Mouse (Mus musculus) intestine, embryonic 14.5 days (tissue): ENCODE measurements around the gene Cdk16. TPM values are rescaled to one million over a fixed set of nuclear protein-coding genes. Genes with fewer than 3 reads are reported as not detected.
"Not testable (repeated sequence)": the region's sequence is repeated elsewhere in the genome, so short reads cannot be mapped to it uniquely, and the experiment has no call there.

Experiments used
- ATAC-seq: fragments of 200-750 bp; cut with Nextera tagmentation; replicated peaks from 2 replicates; pipeline ENCODE4 v1.8.0; 2017; ENCODE audit warnings: low read depth, moderate number of reproducible peaks, moderate TSS enrichment, moderate library complexity; ENCODE audit not compliant: low FRiP score, low TSS enrichment
- DNase-seq: peaks from one replicate; pipeline ENCODE4 v3.0.0-alpha.2; 2018; ENCODE audit warnings: low spot score
- H3K27ac ChIP-seq: fragments of 300-500 bp; sonication (generic); 2 replicates; pipeline ENCODE4 v1.5.1; 2014; ENCODE audit warnings: low read depth, mild to moderate bottlenecking, control low read depth
- H3K27me3 ChIP-seq: fragments of 300-500 bp; sonication (generic); replicated peaks from 2 replicates; pipeline ENCODE4 v1.6.1; 2014; ENCODE audit warnings: low read length, control low read depth; ENCODE audit not compliant: control insufficient read depth, insufficient read depth
- H3K36me3 ChIP-seq: fragments of 300-500 bp; sonication (generic); 2 replicates; pipeline ENCODE4 v1.6.1; 2014; ENCODE audit warnings: low read length, control low read depth; ENCODE audit not compliant: control insufficient read depth, insufficient read depth
- H3K4me1 ChIP-seq: fragments of 300-500 bp; sonication (generic); replicated peaks from 2 replicates; pipeline ENCODE4 v1.6.1; 2014; ENCODE audit warnings: low read length, control low read depth, mixed read lengths; ENCODE audit not compliant: control insufficient read depth, insufficient read depth
- H3K4me2 ChIP-seq: fragments of 300-500 bp; sonication (generic); 2 replicates; pipeline ENCODE4 v1.6.1; 2014; ENCODE audit warnings: low read length
- H3K4me3 ChIP-seq: fragments of 300-500 bp; sonication (generic); 2 replicates; pipeline ENCODE4 v1.5.1; 2014; ENCODE audit warnings: low read depth, low read length, control low read depth, mixed read lengths
- H3K9ac ChIP-seq: fragments of 300-500 bp; sonication (generic); 2 replicates; pipeline ENCODE4 v1.6.1; 2014; ENCODE audit warnings: mild to moderate bottlenecking, low read length
- H3K9me3 ChIP-seq: fragments of 300-500 bp; sonication (generic); 2 replicates; pipeline ENCODE4 v1.6.1; 2016; ENCODE audit warnings: low read length, control low read depth; ENCODE audit not compliant: control insufficient read depth
- WGBS: fragments of 180-500 bp; shearing (Covaris S2); extraction: QIAGEN DNeasy Blood & Tissue Kit; methylation state at CpG from one replicate; pipeline ENCODE4 v1.1.7; 2014; 5-methylcytosine and 5-hydroxymethylcytosine counted together
- polyA plus RNA-seq: library from polyadenylated mRNA; unstranded; fragments of >200 nt; fragmentation: Nextera tagmentation; extraction: Ambion mirVana; gene quantifications from 2 replicates; pipeline ENCODE4 v1.2.1, GENCODE M21; 2014

Gene Cdk16
- polyA plus RNA-seq, 1 experiment from 2014 or later: 81.6 TPM

- H3K4me3 ChIP-seq: peak overlapping the region; percentile 55
- DNase-seq (no peak), ATAC-seq (no peak)
- H3K27ac ChIP-seq: 0 out of 2 replicates have a peak overlapping the region, but pooled peaks have one; percentile 93
- H3K27me3 ChIP-seq: no peaks in the 10 kb centered on the region
- 24% methylated on average over 3 of the region's 3 CpGs for WGBS
- H3K9ac ChIP-seq: peak overlapping the region; percentile 69
- H3K4me2 ChIP-seq: peak overlapping the region; percentile 50
- H3K9me3 ChIP-seq: no peaks in the 10 kb centered on the region
- no peaks in the 10 kb centered on the region for H3K36me3 ChIP-seq
- H3K4me1 ChIP-seq: no peaks in the 10 kb centered on the region
Measured at GRCm38 (mm10) chrX:20705083-20705402, 17.3 kb downstream of the Cdk16 start.

GRCm38 (mm10) chrX:20728681-20729080, 40.9 kb downstream of the Cdk16 start:
- no peak overlapping the region for H3K9ac ChIP-seq
- no peaks in the 10 kb centered on the region for H3K9me3 ChIP-seq
- no peaks in the 10 kb centered on the region for H3K36me3 ChIP-seq
- no peak overlapping the region for H3K27ac ChIP-seq
- no peak overlapping the region for H3K4me3 ChIP-seq
- ATAC-seq: no peak
- H3K4me1 ChIP-seq: no peaks in the 10 kb centered on the region; the same call in 1 of the 2 replicates
- DNase-seq: no peak
- WGBS: 77% methylated on average over 5 of the region's 5 CpGs
- H3K4me2 ChIP-seq: no peak overlapping the region
- H3K27me3 ChIP-seq: no peaks in the 10 kb centered on the region

GRCm38 (mm10) chrX:20730048-20730447, 42.3 kb downstream of the Cdk16 start:
- H3K4me2 ChIP-seq: 0 out of 2 replicates have a peak overlapping the region, but pooled peaks have one; percentile 3

GRCm38 (mm10) chrX:20736479-20736878, 48.7 kb downstream of the Cdk16 start:
- no peak overlapping the region for H3K4me3 ChIP-seq
- H3K9me3 ChIP-seq: no peaks in the 10 kb centered on the region
- no peak overlapping the region for H3K9ac ChIP-seq
- H3K27me3 ChIP-seq: no peaks in the 10 kb centered on the region
- no peak overlapping the region for H3K4me2 ChIP-seq
- H3K27ac ChIP-seq: no peak overlapping the region
- H3K36me3 ChIP-seq: no peaks in the 10 kb centered on the region
- ATAC-seq (no peak), DNase-seq (no peak)
- no peaks in the 10 kb centered on the region for H3K4me1 ChIP-seq
- WGBS: 87% methylated on average over 4 of the region's 4 CpGs

More at GRCm38 (mm10) chrX:20730048-20730447, 42.3 kb downstream of the Cdk16 start:
- 53% methylated on average over 10 of the region's 10 CpGs for WGBS
- H3K4me1 ChIP-seq, DNase-seq, H3K27ac ChIP-seq, H3K9ac ChIP-seq, H3K9me3 ChIP-seq, H3K4me3 ChIP-seq, ATAC-seq, H3K36me3 ChIP-seq, H3K27me3 ChIP-seq: not testable (repeated sequence)

- 76% methylated on average over 2 of the region's 2 CpGs for WGBS
- H3K9ac ChIP-seq: no peak overlapping the region
- no peak overlapping the region for H3K4me3 ChIP-seq
- ATAC-seq (no peak), DNase-seq (no peak)
- no peaks in the 10 kb centered on the region for H3K36me3 ChIP-seq
- H3K27me3 ChIP-seq: no peaks in the 10 kb centered on the region
- no peaks in the 10 kb centered on the region for H3K9me3 ChIP-seq
- H3K27ac ChIP-seq: no peak overlapping the region
- no peaks in the 10 kb centered on the region for H3K4me1 ChIP-seq
- no peak overlapping the region for H3K4me2 ChIP-seq
Measured at GRCm38 (mm10) chrX:20748829-20749228, 61.1 kb downstream of the Cdk16 start.

Other genes starting within 250 kb of the Cdk16 start
- 9.5 and 10.9 TPM in 2 replicates for gene Rgn, start 138.2 kb upstream of the Cdk16 start, polyA plus RNA-seq
- 58.6 and 60.4 TPM in 2 replicates for gene Rbm10, start 70.5 kb upstream of the Cdk16 start, polyA plus RNA-seq
- 258 and 267 TPM in 2 replicates for gene Ndufb11, start 70.3 kb upstream of the Cdk16 start, polyA plus RNA-seq
- gene Uba1, start 29.6 kb upstream of the Cdk16 start, polyA plus RNA-seq: 189 and 191 TPM in 2 replicates
- gene Usp11, start 16.0 kb downstream of the Cdk16 start, polyA plus RNA-seq: 36.9 and 41.6 TPM in 2 replicates
- gene Araf, start 109.9 kb downstream of the Cdk16 start, polyA plus RNA-seq: 95.7 and 110 TPM in 2 replicates
- gene Timp1, start 182.2 kb downstream of the Cdk16 start, polyA plus RNA-seq: 29.9 and 34.9 TPM in 2 replicates
- gene Syn1, start 233.1 kb downstream of the Cdk16 start, polyA plus RNA-seq: 2.0 and 2.7 TPM in 2 replicates
- 4.2 and 6.0 TPM in 2 replicates for gene Cfp, start 243.6 kb downstream of the Cdk16 start, polyA plus RNA-seq